In the genomic region with DNA sequence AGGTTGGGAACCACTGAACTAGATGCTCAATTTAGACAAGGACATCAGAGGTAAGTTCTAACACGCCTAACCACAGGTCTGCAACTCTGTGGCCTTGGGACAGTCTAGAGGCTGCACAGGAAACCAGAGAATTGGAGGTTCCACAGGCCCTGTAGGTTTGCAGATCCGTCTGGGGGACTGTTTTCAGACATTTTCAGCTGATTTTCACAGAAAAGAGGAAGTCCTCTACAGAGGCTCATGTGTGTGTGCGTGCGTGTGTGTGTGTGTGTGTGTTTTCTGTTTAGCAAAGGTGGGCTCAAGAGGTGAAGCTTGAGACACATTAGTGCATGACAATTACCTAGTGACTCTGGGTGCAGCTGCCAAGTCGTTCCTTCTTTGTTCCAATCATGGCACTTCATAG, we compare ENCODE assay signal across 26 mouse cellular contexts. TPM values are rescaled to one million over a fixed set of nuclear protein-coding genes. Genes with fewer than 3 reads are reported as not detected.
DNase-seq lines count a peak whose midpoint lies in the region; ATAC-seq and TF ChIP-seq lines count a peak whose summit lies in the region.
"Had no signal": no experiment of that assay in that cellular context is flagged by ENCODE, and none has a peak within 500 bp of the region (broad histone marks: within the 10 kb centered on the region; RNA-seq: fewer than 3 reads in every experiment).

No protein-coding gene starts in this region.

- H3K4me1 ChIP-seq in thymus, adult 2 months (replicated peaks; ENCODE audit: control insufficient read depth, insufficient read depth, low read length) = no peaks in the 10 kb centered on the region
- H3K4me1 ChIP-seq: embryonic facial prominence, embryonic 15.5 days; hindbrain, embryonic 15.5 days; intestine, embryonic 15.5 days; midbrain, embryonic 12.5 days had no signal

- peak; percentile 79 for ATAC-seq in common myeloid progenitor, adult 5-6 weeks (replicated peaks; ENCODE audit: low read depth, poor library complexity, severe bottlenecking)
- ATAC-seq: CD4-positive, CD25-positive, alpha-beta regulatory T cell, adult 4 months; intestine, embryonic 15.5 days had no signal

- WGBS in thymus, adult 2 months = 16% methylated on average over 5 of the region's 5 CpGs

- no peaks in the 10 kb centered on the region for H3K27me3 ChIP-seq in thymus, adult 2 months (ENCODE audit: control insufficient read depth, insufficient read depth, low read length)
- H3K27me3 ChIP-seq: embryonic facial prominence, embryonic 15.5 days; heart, embryonic 13.5 days; hindbrain, embryonic 15.5 days; intestine, embryonic 15.5 days had no signal

- intact Hi-C loops in heart, postnatal 14 days (cut with DNase I) = no loop called here

- no peak for TF ChIP-seq CTCF in thymus, adult 2 months (IDR thresholded peaks at IDR 0.05; ENCODE audit: borderline replicate concordance, control insufficient read depth, extremely low read depth, insufficient read depth, low read length, poor library complexity)

- DNase-seq in thymus, postnatal 4 days = peak; percentile 16
- no peak for DNase-seq in thymus, adult 2 months
- DNase-seq in spleen, adult 12 weeks (ENCODE audit: low spot score) = peak; percentile 42
- no peak for DNase-seq in urinary bladder, postnatal 4 days (ENCODE audit: low spot score in 2 of 2)
- no peak for DNase-seq in layer of hippocampus, adult 8-10 months (ENCODE audit: low spot score in 2 of 2)
- no peak for DNase-seq in heart, postnatal 14 days
- DNase-seq: adrenal gland, postnatal 25 days; cerebellum, adult 11-12 months; cerebellum, postnatal 14 days; gastrocnemius, adult 2 months; heart, postnatal 36 days; lung, adult 18-20 months had no signal

- no peaks in the 10 kb centered on the region for H3K36me3 ChIP-seq in thymus, adult 2 months (ENCODE audit: control insufficient read depth, insufficient read depth, low read length)
- H3K36me3 ChIP-seq: embryonic facial prominence, embryonic 15.5 days; G1E; heart, embryonic 13.5 days; hindbrain, embryonic 15.5 days; intestine, embryonic 15.5 days; midbrain, embryonic 12.5 days had no signal

- no peak for TF ChIP-seq POLR2A in thymus, adult 2 months (IDR thresholded peaks at IDR 0.05; ENCODE audit: control insufficient read depth, extremely low read depth, insufficient read depth, low read length, poor library complexity)

- H3K4me3 ChIP-seq in thymus, adult 2 months (ENCODE audit: control insufficient read depth, insufficient read depth, low read length) = no peak overlapping the region
- H3K4me3 ChIP-seq: embryonic facial prominence, embryonic 15.5 days; gastrocnemius, adult 2 months; heart, embryonic 13.5 days; hindbrain, embryonic 15.5 days; intestine, embryonic 15.5 days; midbrain, embryonic 12.5 days had no signal

- H3K27ac ChIP-seq in thymus, adult 2 months (ENCODE audit: control insufficient read depth, insufficient read depth, low read length) = no peak overlapping the region
- H3K27ac ChIP-seq: embryonic facial prominence, embryonic 15.5 days; gastrocnemius, adult 2 months; heart, embryonic 13.5 days; hindbrain, embryonic 15.5 days; intestine, embryonic 15.5 days; macrophage; midbrain, embryonic 12.5 days had no signal

RNA-seq across cellular contexts. Expression of gene Kcnj1, which starts 18.8 kb away (rescaled TPM):
- polyA plus RNA-seq in thymus, adult 2 months (2012; rRNA removed) = 0.03 TPM in 1 of 2 replicates, not detected in the other
- total RNA-seq in common myeloid progenitor, adult 5-6 weeks (2017) = 0.82 TPM in 1 of 2 replicates, not detected in the other
- total RNA-seq in layer of hippocampus, adult 8-10 months (2022) = not detected
- total RNA-seq in heart, postnatal 14 days (2021) = not detected
- total RNA-seq: adrenal gland, postnatal 25 days; gastrocnemius, adult 2 months; heart, postnatal 36 days; left cerebral cortex, postnatal 36 days had no signal
- polyA plus RNA-seq: CD4-positive, CD25-positive, alpha-beta regulatory T cell, adult 4 months; G1E; gonadal fat pad, adult 2 months; heart, embryonic 13.5 days; hindbrain, embryonic 15.5 days; intestine, embryonic 15.5 days; liver, embryonic 11.5 days; macrophage; midbrain, embryonic 12.5 days; neural tube, embryonic 14.5 days; stomach, embryonic 14.5 days had no signal

RNA-seq across cellular contexts. Expression of gene Kcnj5, which starts 46.9 kb away (rescaled TPM):
- polyA plus RNA-seq in thymus, adult 2 months (2012; rRNA removed) = 0.45 and 1.4 TPM in 2 replicates
- total RNA-seq in common myeloid progenitor, adult 5-6 weeks (2017) = 4.2 and 5.3 TPM in 2 replicates
- under 1 TPM; 0.27 to 0.43 (median 0.40) TPM for total RNA-seq in layer of hippocampus, adult 8-10 months (2022)
- 10 to 100 TPM; 47.0 to 54.0 TPM for total RNA-seq in heart, postnatal 14 days (2021)
- total RNA-seq: gastrocnemius, adult 2 months had no signal
- polyA plus RNA-seq: CD4-positive, CD25-positive, alpha-beta regulatory T cell, adult 4 months; G1E had no signal

Comparison
In these comparisons a context has a peak if more than half of its experiments do, and no peak if none do; other contexts are left out.
1. DNase-seq: peak in thymus, postnatal 4 days (single experiment) and spleen, adult 12 weeks (single experiment); none in thymus, adult 2 months (single experiment), urinary bladder, postnatal 4 days (0 of 2), layer of hippocampus, adult 8-10 months (0 of 2) and heart, postnatal 14 days (0 of 2).